Mouse (Mus musculus): ENCODE results near the gene Vwa3a. TPM values are rescaled to one million over a fixed set of nuclear protein-coding genes. Genes with fewer than 3 reads are reported as not detected.

Gene Vwa3a
- polyA plus RNA-seq (2015; fragmentation: Nextera tagmentation; extraction: Ambion mirVana) = 0.32 and 0.43 TPM in 2 replicates

DNA sequence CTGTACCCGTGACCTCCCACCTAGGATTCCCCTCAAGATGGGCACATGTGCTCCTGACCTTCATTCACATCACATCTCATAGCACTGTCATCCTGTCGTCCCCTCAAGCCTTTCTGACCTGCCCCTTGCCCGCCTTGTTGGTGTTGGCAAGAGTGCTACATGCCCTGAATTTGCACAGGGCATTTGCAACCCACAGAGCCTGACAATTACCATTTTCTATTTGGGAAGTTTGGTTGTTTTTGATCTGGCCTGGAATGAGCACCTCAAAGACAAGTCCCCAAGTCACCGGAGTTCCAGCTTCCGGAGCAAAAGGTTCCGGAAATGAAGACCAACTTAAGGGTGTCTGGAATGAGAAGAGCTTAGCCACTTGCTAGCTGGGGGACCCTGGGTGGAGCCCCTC, at the start of gene Vwa3a:
Gene Vwa3a, plus strand, starts transcription at position 301 of the 400 bp plus-strand sequence.
- Histone ChIP-seq H3K9me3 (replicated peaks; ENCODE audit: control insufficient read depth, low read length) (no peaks in the 10 kb centered on the region), H3K4me1 (ENCODE audit: control insufficient read depth, insufficient read depth, low read length) (0 out of 2 replicates have a peak, but pooled peaks cover 6% of the 10 kb centered on the region), H3K36me3 (ENCODE audit: control insufficient read depth, insufficient read depth, low read length) (no peaks in the 10 kb centered on the region), H3K4me3 (replicated peaks; ENCODE audit: low read length) (no peak within 1 kb of the TSS), H3K27me3 (ENCODE audit: control insufficient read depth, insufficient read depth, low read length) (no peaks in the 10 kb centered on the region), H3K9ac (ENCODE audit: low read length) (no peak within 1 kb of the TSS), H3K27ac (ENCODE audit: low read length) (no peak within 1 kb of the TSS), H3K4me2 (ENCODE audit: low read depth, low read length) (no peak within 1 kb of the TSS)
- 69% methylated on average over 6 of the region's 6 CpGs for WGBS
- no peak; the same call in 1 of the 2 replicates for ATAC-seq (ENCODE audit: insufficient read depth, low FRiP score)

DNA sequence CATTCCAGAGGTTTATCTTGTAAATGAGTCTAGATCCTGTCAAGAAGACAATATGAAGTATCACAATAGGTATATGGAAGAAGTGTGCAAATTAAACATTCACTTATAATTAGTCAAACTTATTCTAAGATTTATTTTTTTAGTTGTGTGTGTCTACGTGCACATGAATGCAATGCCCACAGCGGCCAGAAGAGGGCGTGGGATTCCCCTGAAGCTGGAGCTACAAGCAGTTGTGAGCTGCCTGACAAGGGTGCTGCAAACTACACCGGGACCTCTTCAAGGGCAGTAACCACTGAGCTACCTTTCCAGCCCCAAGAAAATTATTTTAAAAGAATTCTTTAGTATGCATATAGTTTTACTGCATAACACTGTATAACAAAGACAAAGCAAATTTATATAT, 48.5 kb upstream of the Vwa3a start:
- no peak overlapping the region for H3K4me3 ChIP-seq (replicated peaks; ENCODE audit: low read length)
- peaks cover 9% of the 10 kb centered on the region for H3K4me1 ChIP-seq (ENCODE audit: control insufficient read depth, insufficient read depth, low read length)
- H3K27ac ChIP-seq (ENCODE audit: low read length) = no peak overlapping the region
- no peaks in the 10 kb centered on the region for H3K27me3 ChIP-seq (ENCODE audit: control insufficient read depth, insufficient read depth, low read length)
- ATAC-seq (ENCODE audit: insufficient read depth, low FRiP score) = no peak
- WGBS = 77% methylated on average over 4 of the region's 4 CpGs
- no peak overlapping the region for H3K9ac ChIP-seq (ENCODE audit: low read length)
- no peak overlapping the region for H3K4me2 ChIP-seq (ENCODE audit: low read depth, low read length)
- peaks cover 4% of the 10 kb centered on the region; the same call in 1 of the 2 replicates for H3K36me3 ChIP-seq (ENCODE audit: control insufficient read depth, insufficient read depth, low read length)
- H3K9me3 ChIP-seq (replicated peaks; ENCODE audit: control insufficient read depth, low read length) = no peaks in the 10 kb centered on the region

DNA sequence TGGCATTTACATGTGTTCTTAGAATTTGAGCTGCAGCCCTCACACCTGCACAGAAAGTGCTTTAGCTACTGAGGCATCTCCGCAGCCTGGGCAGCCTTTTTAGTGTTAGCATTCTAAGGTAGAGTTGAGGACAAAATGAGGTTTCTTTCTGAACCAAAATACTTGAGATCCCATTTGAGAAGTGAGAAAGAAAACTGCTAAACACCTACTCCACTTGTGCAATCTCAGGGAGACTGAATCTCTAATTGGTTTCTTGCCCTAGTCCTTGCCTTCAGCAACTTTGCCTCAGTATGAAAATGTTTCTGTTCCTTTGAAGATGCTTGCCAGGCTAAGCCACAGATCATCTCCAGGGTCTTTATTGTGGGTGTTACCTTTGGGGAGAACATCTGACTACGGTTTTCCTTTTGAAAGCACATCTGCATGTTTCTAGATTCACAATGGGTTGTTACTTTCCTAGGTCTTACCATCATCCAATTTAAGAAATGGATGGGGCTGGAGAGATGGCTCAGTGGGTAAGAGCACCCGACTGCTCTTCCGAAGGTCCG, 45.2 kb upstream of the Vwa3a start:
- Histone ChIP-seq H3K9ac (ENCODE audit: low read length) (no peak overlapping the region), H3K27me3 (ENCODE audit: control insufficient read depth, insufficient read depth, low read length) (no peaks in the 10 kb centered on the region), H3K4me2 (ENCODE audit: low read depth, low read length) (no peak overlapping the region), H3K4me3 (replicated peaks; ENCODE audit: low read length) (no peak overlapping the region), H3K27ac (ENCODE audit: low read length) (no peak overlapping the region), H3K9me3 (replicated peaks; ENCODE audit: control insufficient read depth, low read length) (no peaks in the 10 kb centered on the region), H3K4me1 (ENCODE audit: control insufficient read depth, insufficient read depth, low read length) (peaks cover 3% of the 10 kb centered on the region; the same call in 1 of the 2 replicates), H3K36me3 (ENCODE audit: control insufficient read depth, insufficient read depth, low read length) (peaks cover 4% of the 10 kb centered on the region; the same call in 1 of the 2 replicates)
- ATAC-seq (ENCODE audit: insufficient read depth, low FRiP score) = no peak
- 98% methylated on average over 5 of the region's 5 CpGs for WGBS

DNA sequence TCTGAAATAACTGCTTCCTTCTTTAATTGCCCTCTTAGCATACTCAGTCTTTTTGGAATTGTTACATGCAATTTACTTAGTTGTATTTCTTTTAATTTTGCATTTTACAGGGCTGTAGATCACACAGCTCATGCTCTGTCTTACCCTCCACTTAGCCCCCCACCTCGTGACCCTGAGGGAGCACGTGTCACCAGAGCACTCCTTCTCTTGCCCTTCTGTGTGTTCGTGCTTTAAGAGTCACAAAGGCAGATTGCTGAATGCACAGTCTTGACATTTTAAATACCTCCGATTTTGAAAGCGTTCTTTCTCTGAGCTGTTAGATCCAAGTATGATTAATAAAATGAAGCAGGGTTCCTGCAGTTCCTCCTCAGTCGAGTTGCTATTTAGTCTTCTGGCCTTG, 43.9 kb upstream of the Vwa3a start:
- Histone ChIP-seq H3K36me3 (ENCODE audit: control insufficient read depth, insufficient read depth, low read length) (peaks cover 4% of the 10 kb centered on the region; the same call in 1 of the 2 replicates), H3K9me3 (replicated peaks; ENCODE audit: control insufficient read depth, low read length) (no peaks in the 10 kb centered on the region), H3K27me3 (ENCODE audit: control insufficient read depth, insufficient read depth, low read length) (no peaks in the 10 kb centered on the region), H3K9ac (ENCODE audit: low read length) (no peak overlapping the region), H3K4me1 (ENCODE audit: control insufficient read depth, insufficient read depth, low read length) (peaks cover 3% of the 10 kb centered on the region; the same call in 1 of the 2 replicates), H3K4me3 (replicated peaks; ENCODE audit: low read length) (no peak overlapping the region), H3K4me2 (ENCODE audit: low read depth, low read length) (no peak overlapping the region), H3K27ac (ENCODE audit: low read length) (no peak overlapping the region)
- ATAC-seq (ENCODE audit: insufficient read depth, low FRiP score) = no peak
- 26% methylated on average over 6 of the region's 6 CpGs for WGBS

DNA sequence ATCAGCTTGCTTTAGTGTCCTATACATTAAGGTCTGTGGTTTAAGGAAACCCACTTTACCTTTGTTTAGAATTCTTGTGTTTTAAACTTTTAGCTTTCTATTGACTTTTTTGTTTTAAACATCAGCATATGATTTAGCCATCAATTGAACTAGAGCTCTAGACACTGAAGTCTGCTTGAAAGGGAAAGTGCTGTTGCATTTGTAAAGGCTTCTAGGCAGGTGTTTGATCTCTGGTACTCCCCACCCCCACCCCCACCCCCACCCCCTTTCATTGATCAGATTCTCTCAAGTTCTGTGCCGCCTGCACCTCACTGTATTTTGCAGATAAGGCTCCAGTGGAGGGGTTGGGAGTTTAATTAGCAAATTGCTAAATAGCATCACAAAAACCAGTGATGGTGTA, 43.5 kb upstream of the Vwa3a start:
- Histone ChIP-seq H3K9ac (ENCODE audit: low read length) (no peak overlapping the region), H3K4me1 (ENCODE audit: control insufficient read depth, insufficient read depth, low read length) (peaks cover 3% of the 10 kb centered on the region; the same call in 1 of the 2 replicates), H3K27me3 (ENCODE audit: control insufficient read depth, insufficient read depth, low read length) (no peaks in the 10 kb centered on the region), H3K4me2 (ENCODE audit: low read depth, low read length) (no peak overlapping the region), H3K27ac (ENCODE audit: low read length) (no peak overlapping the region), H3K4me3 (replicated peaks; ENCODE audit: low read length) (no peak overlapping the region), H3K36me3 (ENCODE audit: control insufficient read depth, insufficient read depth, low read length) (peaks cover 4% of the 10 kb centered on the region; the same call in 1 of the 2 replicates), H3K9me3 (replicated peaks; ENCODE audit: control insufficient read depth, low read length) (no peaks in the 10 kb centered on the region)
- 70% methylated on average over 1 of the region's 1 CpGs for WGBS
- no peak for ATAC-seq (ENCODE audit: insufficient read depth, low FRiP score)

DNA sequence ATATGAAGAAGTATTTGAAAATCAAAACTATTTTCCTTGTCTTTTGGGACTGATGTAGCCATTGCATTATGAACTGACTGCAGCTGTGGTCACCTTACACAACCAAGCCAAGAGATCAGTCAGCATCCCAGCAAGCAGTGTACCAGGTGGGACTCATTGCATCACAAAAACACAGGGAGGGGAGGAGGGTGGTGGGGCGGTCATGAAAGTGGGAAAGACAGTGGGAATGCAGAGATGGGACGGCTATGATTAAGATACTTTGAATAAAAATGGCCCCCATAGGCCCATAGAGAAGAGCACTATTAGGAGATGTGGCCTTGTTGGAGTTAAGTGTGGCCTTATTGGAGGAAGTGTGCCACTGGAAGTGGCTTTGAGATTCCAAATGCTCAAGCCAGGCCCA, 42.8 kb upstream of the Vwa3a start:
- Histone ChIP-seq H3K4me3 (replicated peaks; ENCODE audit: low read length) (no peak overlapping the region), H3K27ac (ENCODE audit: low read length) (no peak overlapping the region), H3K4me1 (ENCODE audit: control insufficient read depth, insufficient read depth, low read length) (peaks cover 3% of the 10 kb centered on the region; the same call in 1 of the 2 replicates), H3K9me3 (replicated peaks; ENCODE audit: control insufficient read depth, low read length) (no peaks in the 10 kb centered on the region), H3K4me2 (ENCODE audit: low read depth, low read length) (no peak overlapping the region), H3K9ac (ENCODE audit: low read length) (no peak overlapping the region), H3K36me3 (ENCODE audit: control insufficient read depth, insufficient read depth, low read length) (0 out of 2 replicates have a peak, but pooled peaks cover 4% of the 10 kb centered on the region), H3K27me3 (ENCODE audit: control insufficient read depth, insufficient read depth, low read length) (no peaks in the 10 kb centered on the region)
- WGBS = 90% methylated on average over 2 of the region's 2 CpGs
- ATAC-seq (ENCODE audit: insufficient read depth, low FRiP score) = no peak

DNA sequence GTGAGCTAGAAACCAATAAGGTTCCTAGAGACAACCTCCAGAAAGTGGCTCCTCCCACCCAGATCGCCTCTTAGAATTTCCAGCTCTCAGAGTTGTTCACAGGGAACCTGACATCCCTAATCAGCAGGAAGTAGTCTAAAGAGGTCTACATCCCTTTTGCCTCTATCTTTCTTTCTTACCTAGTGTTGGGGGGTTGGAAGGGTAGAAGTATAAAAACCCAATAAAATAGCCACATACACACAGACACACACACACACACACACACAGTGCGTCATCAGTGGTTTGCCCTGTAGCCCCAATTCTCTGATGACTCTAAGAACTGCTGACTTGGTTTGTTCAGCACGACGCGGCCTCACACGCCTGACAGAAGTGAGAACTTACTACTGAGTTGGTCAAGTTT, 39.5 kb upstream of the Vwa3a start:
- Histone ChIP-seq H3K4me3 (replicated peaks; ENCODE audit: low read length) (no peak overlapping the region), H3K27ac (ENCODE audit: low read length) (no peak overlapping the region), H3K36me3 (ENCODE audit: control insufficient read depth, insufficient read depth, low read length) (no peaks in the 10 kb centered on the region), H3K4me2 (ENCODE audit: low read depth, low read length) (no peak overlapping the region), H3K4me1 (ENCODE audit: control insufficient read depth, insufficient read depth, low read length) (peaks cover 8% of the 10 kb centered on the region; the same call in 1 of the 2 replicates), H3K27me3 (ENCODE audit: control insufficient read depth, insufficient read depth, low read length) (no peaks in the 10 kb centered on the region), H3K9ac (ENCODE audit: low read length) (no peak overlapping the region), H3K9me3 (replicated peaks; ENCODE audit: control insufficient read depth, low read length) (no peaks in the 10 kb centered on the region)
- no peak for ATAC-seq (ENCODE audit: insufficient read depth, low FRiP score)
- 86% methylated on average over 6 of the region's 6 CpGs for WGBS

DNA sequence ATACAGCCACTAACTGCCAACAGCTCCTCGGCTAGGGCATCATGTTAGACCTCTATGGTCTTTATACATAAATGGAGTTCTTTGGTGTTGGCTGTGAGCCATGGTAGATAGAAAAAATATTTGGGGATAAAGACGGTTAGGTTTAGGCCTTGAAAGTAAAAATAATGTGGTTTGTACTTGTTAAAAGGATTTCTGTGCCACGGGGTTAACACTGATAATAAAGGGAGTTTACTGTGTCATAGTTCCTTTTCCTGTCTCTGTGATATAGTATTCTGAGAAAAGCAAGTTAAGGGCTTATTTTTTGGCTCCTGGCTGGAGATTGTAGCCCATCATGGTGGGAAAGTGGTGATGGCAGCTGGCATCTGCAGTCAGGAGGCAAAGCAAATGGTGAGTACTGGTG, 35.2 kb upstream of the Vwa3a start:
- no peaks in the 10 kb centered on the region for H3K27me3 ChIP-seq (ENCODE audit: control insufficient read depth, insufficient read depth, low read length)
- H3K4me2 ChIP-seq (ENCODE audit: low read depth, low read length) = no peak overlapping the region
- H3K9ac ChIP-seq (ENCODE audit: low read length) = no peak overlapping the region
- no peaks in the 10 kb centered on the region for H3K9me3 ChIP-seq (replicated peaks; ENCODE audit: control insufficient read depth, low read length)
- H3K4me1 ChIP-seq (ENCODE audit: control insufficient read depth, insufficient read depth, low read length) = 0 out of 2 replicates have a peak, but pooled peaks cover 5% of the 10 kb centered on the region
- no peaks in the 10 kb centered on the region for H3K36me3 ChIP-seq (ENCODE audit: control insufficient read depth, insufficient read depth, low read length)
- H3K27ac ChIP-seq (ENCODE audit: low read length) = no peak overlapping the region
- 50% methylated on average over 3 of the region's 3 CpGs for WGBS
- ATAC-seq (ENCODE audit: insufficient read depth, low FRiP score) = no peak
- H3K4me3 ChIP-seq (replicated peaks; ENCODE audit: low read length) = no peak overlapping the region

DNA sequence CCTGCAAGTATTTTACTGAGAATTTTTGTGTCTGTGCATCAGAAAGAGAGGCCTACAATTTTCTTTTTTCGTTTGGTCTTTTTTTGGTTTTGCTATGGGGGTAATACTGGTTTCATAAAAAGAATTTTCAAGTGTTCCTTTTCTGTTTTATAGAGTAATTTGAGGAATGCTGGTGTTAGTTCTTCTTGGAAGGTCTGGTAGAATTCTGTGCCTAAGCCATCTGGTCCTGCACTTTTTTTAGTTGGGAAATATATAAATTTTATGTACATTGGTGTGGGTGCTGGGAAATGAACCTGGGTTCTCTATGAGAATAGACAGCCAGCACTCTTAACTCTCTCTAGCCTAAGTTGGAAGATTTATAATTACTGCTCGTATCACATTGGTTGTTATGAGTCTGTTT, 27.0 kb upstream of the Vwa3a start:
- H3K9me3 ChIP-seq (replicated peaks; ENCODE audit: control insufficient read depth, low read length) = no peaks in the 10 kb centered on the region
- no peak overlapping the region for H3K4me3 ChIP-seq (replicated peaks; ENCODE audit: low read length)
- H3K4me2 ChIP-seq (ENCODE audit: low read depth, low read length) = no peak overlapping the region
- no peak overlapping the region for H3K27ac ChIP-seq (ENCODE audit: low read length)
- no peaks in the 10 kb centered on the region for H3K27me3 ChIP-seq (ENCODE audit: control insufficient read depth, insufficient read depth, low read length)
- WGBS = 87% methylated on average over 2 of the region's 2 CpGs
- ATAC-seq (ENCODE audit: insufficient read depth, low FRiP score) = no peak
- H3K36me3 ChIP-seq (ENCODE audit: control insufficient read depth, insufficient read depth, low read length) = no peaks in the 10 kb centered on the region
- H3K9ac ChIP-seq (ENCODE audit: low read length) = no peak overlapping the region
- H3K4me1 ChIP-seq (ENCODE audit: control insufficient read depth, insufficient read depth, low read length) = no peaks in the 10 kb centered on the region
